Mouse (Mus musculus) effector memory CD4-positive, alpha-beta T cell, adult 7 months (primary cell): ENCODE results near the gene Mrps34. TPM values are rescaled to one million over a fixed set of nuclear protein-coding genes. Genes with fewer than 3 reads are reported as not detected.

Experiments used
- polyA plus RNA-seq: library from polyadenylated mRNA; unstranded; fragments of 100-300 nt; shearing (Covaris generic); gene quantifications from one replicate; pipeline ENCODE4 v1.2.1, GENCODE M21; 2017

Gene Mrps34
- polyA plus RNA-seq, result 49.7 TPM

DNA sequence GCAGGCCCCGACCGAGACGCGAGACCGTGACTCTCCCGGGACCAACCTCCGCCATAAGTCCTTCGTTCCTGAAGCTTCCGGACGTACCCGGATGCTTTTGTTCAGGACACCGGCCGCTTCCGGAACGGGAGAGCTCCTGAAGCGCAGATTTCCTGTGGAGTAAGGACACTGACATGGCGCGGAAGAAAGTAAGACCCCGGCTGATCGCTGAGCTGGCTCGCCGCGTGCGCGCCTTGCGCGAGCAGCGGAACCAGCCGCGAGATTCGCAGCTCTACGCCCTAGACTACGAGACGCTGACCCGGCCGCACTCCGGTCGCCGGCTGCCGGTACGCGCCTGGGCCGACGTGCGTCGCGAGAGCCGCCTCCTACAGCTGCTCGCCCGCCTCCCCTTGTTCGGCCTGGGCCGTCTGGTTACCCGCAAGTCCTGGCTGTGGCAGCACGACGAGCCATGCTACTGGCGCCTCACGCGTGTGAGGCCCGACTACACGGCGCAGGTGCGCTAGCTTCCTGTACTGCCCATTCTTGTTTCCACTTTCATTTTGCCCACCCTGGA, at the start of gene Mrps34, which contains the start of gene Eme2:
Gene Mrps34, plus strand, starts transcription at position 122 of the 553 bp plus-strand sequence.
Gene Eme2, minus strand, starts transcription at position 93 of the 553 bp plus-strand sequence.

DNA sequence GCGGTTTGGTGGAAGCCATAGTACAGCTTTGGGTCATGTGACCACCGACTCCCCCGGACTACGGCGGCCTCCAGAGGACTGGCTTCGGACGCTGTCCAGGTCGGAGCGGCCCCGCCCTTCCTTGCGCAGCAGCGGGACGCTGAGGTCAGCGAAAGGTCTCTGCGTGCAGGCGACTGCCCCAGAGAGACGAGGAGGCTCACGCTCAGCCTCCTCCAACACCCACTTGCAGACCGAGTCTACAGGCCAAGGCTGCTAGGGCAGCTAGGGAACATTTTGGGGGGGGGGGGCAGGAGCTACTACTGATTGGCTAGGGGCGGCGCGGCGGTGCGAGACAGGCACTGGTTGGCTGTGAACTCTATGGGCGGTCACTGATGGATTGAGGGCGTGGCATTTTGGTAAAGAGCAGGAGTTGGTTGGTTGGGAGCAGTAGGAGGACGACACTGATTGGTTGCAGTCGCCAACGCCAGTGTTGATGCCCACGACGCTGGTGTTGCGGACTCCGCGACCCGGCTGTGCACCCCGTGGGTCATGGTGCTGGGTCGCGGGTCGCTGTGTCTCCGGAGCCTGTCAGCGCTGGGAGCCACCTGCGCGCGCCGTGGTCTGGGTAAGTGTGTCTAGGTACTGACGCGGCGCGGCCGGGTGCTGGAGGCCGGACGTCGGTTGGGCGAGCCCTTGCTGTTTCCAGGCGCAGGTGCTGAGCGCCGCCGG, 44.7 kb upstream of the Mrps34 start, which contains the start of gene Fahd1:
Gene Fahd1, minus strand, starts transcription at position 300 of the 708 bp plus-strand sequence.

DNA sequence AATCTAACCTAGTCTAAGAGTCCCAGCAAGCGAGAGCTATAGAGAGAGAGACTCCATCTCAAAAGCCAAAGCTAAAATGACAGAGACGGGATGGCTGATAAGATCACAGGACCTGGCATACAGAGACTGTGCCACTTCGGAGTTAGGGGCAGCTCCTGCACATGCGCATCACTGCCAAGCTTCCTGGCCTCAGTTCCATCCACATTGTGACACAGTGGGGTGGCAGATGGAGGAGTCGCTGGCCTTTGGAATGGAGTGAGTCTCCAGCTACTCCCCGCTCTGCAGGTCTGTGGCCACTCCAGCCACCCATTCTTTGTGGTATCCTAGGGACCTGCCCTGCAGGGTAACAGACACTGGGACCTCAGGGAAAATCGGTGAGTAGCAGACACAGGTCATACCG, 29.1 kb upstream of the Mrps34 start, which contains the start of gene Igfals:
Gene Igfals, plus strand, starts transcription at position 222 of the 400 bp plus-strand sequence.

DNA sequence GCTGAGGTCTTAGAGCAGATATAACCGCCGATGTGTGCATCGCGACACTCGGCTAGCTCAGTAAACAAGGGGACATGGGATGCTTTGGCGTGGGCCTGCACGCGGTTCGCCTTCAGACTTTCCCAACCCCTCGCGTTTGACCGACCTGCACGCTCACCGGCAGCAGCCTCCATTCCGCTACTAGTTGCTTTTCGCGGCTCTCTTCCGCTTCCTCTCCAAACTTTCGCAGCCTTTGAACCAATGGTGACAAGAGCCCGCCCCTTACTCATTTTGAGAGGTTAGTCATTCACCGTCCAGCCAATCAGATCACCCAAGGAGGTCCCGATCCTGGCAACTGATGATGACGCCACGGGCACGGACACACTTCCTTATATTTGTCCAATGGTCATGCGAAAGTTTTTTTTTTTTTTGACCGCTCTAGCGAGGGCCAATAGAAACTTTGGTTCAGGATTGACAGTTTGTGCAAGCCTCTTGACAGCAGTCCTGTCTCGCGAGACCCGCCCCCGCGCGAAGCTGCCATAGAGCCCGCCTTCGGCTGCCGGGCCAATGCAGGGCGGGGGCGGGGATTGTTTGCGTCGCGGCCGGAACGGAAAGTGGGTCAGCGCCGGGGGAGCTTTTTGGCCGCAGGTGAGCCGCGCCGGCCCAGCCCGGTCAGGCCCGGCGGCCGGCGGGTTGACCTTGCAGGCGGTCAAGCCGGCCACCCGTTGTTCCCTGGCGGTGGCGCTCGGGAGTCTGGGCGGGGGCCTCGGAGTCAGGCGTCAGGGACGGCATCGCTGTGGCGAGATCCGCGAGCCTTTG, 8.6 kb upstream of the Mrps34 start, which contains the start of the genes Nubp2 and Spsb3:
Gene Nubp2, minus strand, starts transcription at position 216 of the 798 bp plus-strand sequence.
Gene Spsb3, plus strand, starts transcription at position 510 of the 798 bp plus-strand sequence.

DNA sequence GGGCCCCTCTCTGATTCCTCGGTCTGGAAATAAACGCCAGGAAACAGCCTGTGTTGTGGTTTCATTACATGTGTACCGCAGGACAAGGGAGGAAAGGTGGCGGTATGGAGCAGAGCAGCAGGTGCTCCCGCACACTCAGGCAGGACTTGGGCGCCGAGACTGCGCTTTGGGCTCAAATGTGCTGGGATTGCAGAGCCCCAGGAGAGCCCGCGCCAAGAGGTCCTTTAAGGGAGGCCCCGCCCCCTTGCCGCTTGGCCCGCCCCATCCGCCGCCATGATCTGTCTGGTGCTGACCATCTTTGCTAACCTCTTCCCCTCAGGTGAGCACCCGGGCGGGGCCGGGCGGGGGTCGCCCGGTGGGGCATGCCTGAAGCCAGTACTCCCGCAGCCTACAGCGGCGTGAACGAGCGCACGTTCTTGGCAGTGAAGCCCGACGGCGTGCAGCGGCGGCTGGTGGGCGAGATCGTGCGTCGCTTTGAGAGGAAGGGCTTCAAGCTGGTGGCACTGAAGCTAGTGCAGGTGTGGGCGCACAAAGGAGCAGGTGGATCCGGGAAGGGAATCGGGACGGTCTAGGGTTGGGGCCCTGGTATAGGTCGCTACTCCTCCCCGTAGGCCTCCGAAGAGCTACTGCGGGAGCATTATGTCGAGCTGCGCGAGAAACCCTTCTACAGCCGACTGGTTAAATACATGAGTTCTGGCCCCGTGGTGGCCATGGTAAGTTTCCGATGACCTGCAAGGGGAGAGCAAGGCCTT, 1.5 kb downstream of the Mrps34 start, which contains the start of gene Nme3:
Gene Nme3, plus strand, starts transcription at position 260 of the 752 bp plus-strand sequence.

DNA sequence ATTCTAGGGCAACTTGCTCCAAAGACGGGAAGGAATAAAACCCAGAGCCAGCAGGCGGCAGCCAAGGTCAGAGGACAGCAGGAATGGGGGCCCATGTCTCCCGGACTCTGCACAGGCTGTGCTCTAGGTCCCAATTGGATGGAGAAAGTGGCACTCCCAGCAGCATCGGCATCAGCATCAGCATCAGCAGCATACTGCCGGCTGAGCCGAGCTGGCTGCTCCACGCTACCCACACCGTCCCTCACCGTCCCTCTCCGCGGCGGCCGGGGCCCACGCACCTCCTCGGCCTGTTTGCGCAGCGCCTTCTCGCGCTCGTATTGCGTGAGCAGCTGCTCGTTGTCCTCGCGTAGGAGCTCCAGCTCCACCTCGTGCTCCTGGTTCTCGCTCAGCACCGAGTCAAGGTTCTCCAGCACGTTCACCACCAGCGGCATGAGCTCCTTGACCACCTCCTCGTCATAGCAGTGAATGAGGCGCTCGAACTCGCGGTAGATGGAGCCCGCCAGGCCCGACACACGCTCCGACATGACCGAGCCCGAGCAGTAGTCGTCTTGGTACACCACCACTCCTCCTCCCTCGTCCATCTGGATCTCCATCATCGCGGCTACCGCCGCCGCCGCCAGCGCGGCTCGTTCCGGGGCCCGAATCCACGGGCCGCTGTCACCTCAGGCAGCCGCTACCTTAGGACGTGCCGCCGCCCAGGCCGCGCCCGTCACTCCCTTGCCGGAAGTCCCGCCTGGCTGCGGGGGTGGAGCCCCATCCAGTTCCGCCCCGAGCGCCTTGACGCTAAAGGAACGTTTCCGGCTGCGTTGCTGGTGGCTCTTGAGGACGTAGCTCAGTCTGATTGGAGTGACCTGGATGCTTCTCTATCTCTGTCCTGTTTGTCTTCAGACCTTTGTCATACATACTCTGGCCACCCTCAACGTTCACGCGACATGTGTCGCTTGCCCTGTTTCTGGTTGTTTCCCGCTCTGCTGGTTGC, 41.6 kb downstream of the Mrps34 start, which contains the start of gene Mapk8ip3:
Gene Mapk8ip3, minus strand, starts transcription at position 719 of the 979 bp plus-strand sequence.

Other genes with a start within 250 kb of the Mrps34 start
- not detected for gene Slc9a3r2, start 244.8 kb upstream of the Mrps34 start, polyA plus RNA-seq
- not detected for gene Npw, start 236.7 kb upstream of the Mrps34 start, polyA plus RNA-seq
- 17.8 TPM for gene Zfp598, start 225.4 kb upstream of the Mrps34 start, polyA plus RNA-seq
- gene Syngr3, start 205.2 kb upstream of the Mrps34 start, polyA plus RNA-seq, result 1.9 TPM
- 27.8 TPM for gene Gfer, start 199.0 kb upstream of the Mrps34 start, polyA plus RNA-seq
- gene Noxo1, start 198.9 kb upstream of the Mrps34 start, polyA plus RNA-seq, result 2.1 TPM
- gene Tbl3, start 187.5 kb upstream of the Mrps34 start, polyA plus RNA-seq, result 45.0 TPM
- not detected for gene Rnf151, start 177.1 kb upstream of the Mrps34 start, polyA plus RNA-seq
- 933 TPM for gene Rps2, start 177.0 kb upstream of the Mrps34 start, polyA plus RNA-seq
- gene Ndufb10, start 170.6 kb upstream of the Mrps34 start, polyA plus RNA-seq, result 150 TPM
- not detected for gene Rpl3l, start 167.3 kb upstream of the Mrps34 start, polyA plus RNA-seq
- 9.2 TPM for gene Msrb1, start 158.5 kb upstream of the Mrps34 start, polyA plus RNA-seq
- gene Hs3st6, start 142.1 kb upstream of the Mrps34 start, polyA plus RNA-seq, result not detected
- not detected for gene Meiob, start 90.8 kb upstream of the Mrps34 start, polyA plus RNA-seq
- gene Hagh, start 55.0 kb upstream of the Mrps34 start, polyA plus RNA-seq, result 30.3 TPM
- 0.34 TPM for gene Fahd1, start 44.8 kb upstream of the Mrps34 start, polyA plus RNA-seq
- not detected for gene Igfals, start 29.1 kb upstream of the Mrps34 start, polyA plus RNA-seq
- 65.8 TPM for gene Nubp2, start 8.8 kb upstream of the Mrps34 start, polyA plus RNA-seq
- 82.4 TPM for gene Spsb3, start 8.5 kb upstream of the Mrps34 start, polyA plus RNA-seq
- 22.2 TPM for gene Eme2, start within 50 bp of the Mrps34 start, polyA plus RNA-seq
- gene Nme3, start 1.4 kb downstream of the Mrps34 start, polyA plus RNA-seq, result 26.7 TPM
- 50.7 TPM for gene Mapk8ip3, start 41.9 kb downstream of the Mrps34 start, polyA plus RNA-seq
- gene Jpt2, start 65.6 kb downstream of the Mrps34 start, polyA plus RNA-seq, result 23.0 TPM
- gene Cramp1l, start 120.7 kb downstream of the Mrps34 start, polyA plus RNA-seq, result 10.3 TPM
- 15.0 TPM for gene Ift140, start 121.0 kb downstream of the Mrps34 start, polyA plus RNA-seq
- 0.29 TPM for gene Tmem204, start 188.5 kb downstream of the Mrps34 start, polyA plus RNA-seq
- 10.5 TPM for gene Telo2, start 220.9 kb downstream of the Mrps34 start, polyA plus RNA-seq
- gene Ptx4, start 225.6 kb downstream of the Mrps34 start, polyA plus RNA-seq, result 0.71 TPM
- 23.9 TPM for gene Clcn7, start 238.3 kb downstream of the Mrps34 start, polyA plus RNA-seq